Mouse (Mus musculus): ENCODE measurements around the gene Cpd. TPM values are rescaled to one million over a fixed set of nuclear protein-coding genes. Genes with fewer than 3 reads are reported as not detected.

Cpd gene
- total RNA-seq, 2 experiments from 2014 or later: 57.7 to 62.8 TPM

DNA sequence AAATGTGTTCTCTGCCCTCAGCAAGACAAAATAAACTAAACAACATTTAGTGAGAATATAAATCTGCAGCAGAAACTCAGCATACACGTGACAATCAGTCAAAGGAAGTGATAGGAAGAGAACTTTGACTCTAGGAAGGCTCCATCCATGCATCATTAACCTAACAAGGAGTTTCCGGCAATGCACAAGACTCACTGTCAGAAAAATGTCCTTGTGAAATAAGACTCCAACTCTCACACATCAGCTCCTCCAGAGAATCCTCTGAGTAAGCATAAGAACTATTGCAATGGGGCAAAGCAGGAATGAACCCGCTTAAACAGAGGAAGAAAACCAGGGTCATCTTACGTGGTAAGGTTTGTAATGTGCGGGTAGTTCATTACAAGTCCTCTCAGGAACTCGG, 49.6 kb downstream of the Cpd start:
- DNase-seq (ENCODE audit: extremely low spot score in 1 of 2, low spot score in 1 of 2): no peak

DNA sequence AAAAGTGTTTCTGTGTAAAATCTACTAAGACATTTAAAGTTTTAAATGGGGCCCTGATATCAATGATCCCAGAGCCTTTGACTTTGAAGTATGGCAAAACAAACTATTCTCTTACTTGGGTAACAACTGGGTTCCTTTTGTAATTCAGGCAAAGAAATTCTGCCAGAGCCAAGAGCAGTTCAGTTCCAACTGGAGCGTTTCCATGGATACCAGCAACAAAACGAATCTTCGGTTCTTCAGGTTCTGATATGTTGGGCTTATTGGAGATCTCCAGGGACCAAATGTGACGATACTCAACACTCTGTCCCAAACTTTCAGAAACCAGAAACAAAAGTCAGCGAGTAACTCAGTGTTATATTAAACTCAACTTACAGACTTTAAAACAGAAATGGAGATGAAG, 51.5 kb downstream of the Cpd start:
- DNase-seq (ENCODE audit: extremely low spot score in 1 of 2, low spot score in 1 of 2): no peak

DNA sequence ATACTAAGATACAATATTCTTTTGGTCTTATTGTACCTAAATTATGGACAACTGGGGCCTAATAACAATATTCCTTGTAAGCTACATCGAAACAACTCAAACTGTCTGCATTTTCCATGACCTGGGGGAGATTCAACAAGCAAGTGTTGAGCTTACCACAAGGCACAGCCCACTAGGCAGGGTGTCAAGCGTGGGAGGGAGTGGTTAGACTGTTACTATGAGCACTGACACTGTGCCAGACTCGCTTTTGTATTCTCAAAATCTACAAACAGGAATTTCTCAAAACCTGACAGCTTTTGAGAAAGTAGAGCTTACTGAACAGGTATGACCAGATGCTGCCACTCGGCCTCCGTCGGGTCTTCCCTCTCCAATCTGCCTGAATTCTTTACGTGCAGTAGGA, 55.5 kb downstream of the Cpd start:
- DNase-seq (ENCODE audit: extremely low spot score in 1 of 2, low spot score in 1 of 2): peak in 1 of 2 experiments; percentile 29

DNA sequence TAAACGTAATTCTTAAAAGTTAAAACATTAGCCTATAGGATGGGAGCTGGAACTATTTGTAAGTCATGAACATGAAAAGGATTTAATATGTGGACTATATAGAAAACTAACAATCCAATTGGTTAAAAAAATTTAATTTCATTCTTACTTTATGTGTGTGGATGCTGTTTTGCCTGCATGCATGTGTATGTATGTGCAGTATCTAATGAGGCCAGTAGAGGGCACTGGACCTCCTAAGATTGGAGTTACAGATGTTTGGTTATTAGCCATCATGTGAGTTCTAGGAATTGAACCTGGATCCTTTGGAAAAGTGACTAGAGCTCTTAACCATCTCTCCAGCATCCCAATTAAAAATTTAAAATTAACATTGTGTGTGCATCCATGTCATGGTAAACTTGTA, 57.6 kb downstream of the Cpd start:
- DNase-seq (ENCODE audit: extremely low spot score in 1 of 2, low spot score in 1 of 2): peak in 1 of 2 experiments; percentile 50

DNA sequence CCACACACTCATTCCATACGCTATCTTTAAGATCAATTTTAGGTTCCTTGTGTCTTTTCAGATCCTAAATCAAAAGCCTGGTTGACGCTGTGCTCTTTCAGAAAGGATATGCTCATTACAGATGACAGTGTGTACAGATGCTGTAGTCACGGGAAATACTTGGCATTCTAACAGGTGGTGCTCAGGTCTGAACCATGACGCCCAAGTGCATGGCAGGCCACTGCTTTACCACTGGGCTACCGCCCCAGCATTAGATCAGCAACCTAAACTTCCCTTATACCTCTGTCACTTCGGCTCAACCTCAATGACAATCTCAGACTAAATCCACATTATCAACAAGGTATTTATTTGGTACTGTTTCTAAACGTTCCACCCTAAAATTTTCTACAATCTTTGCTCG, 71.3 kb downstream of the Cpd start:
- no peak for DNase-seq (ENCODE audit: extremely low spot score in 1 of 2, low spot score in 1 of 2)

DNA sequence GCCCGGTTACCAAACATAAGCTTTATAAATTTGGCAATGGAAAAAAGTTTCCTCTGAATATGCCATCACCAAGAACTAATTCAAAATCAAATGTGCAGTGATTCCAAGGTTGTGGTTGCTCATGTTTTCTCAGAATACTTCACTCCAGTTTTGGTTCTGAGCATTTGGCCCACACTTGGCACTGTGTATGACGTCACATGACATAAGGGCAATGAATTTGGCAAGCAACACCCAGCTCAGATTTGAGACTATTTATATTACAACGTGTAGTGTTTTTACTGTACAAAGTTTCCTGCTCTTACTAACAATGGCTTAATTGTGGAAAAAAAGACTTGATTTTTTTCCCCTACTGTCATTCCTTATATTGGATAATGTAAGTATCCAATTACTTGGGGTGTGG, 73.0 kb downstream of the Cpd start:
- DNase-seq (ENCODE audit: extremely low spot score in 1 of 2, low spot score in 1 of 2): no peak

DNA sequence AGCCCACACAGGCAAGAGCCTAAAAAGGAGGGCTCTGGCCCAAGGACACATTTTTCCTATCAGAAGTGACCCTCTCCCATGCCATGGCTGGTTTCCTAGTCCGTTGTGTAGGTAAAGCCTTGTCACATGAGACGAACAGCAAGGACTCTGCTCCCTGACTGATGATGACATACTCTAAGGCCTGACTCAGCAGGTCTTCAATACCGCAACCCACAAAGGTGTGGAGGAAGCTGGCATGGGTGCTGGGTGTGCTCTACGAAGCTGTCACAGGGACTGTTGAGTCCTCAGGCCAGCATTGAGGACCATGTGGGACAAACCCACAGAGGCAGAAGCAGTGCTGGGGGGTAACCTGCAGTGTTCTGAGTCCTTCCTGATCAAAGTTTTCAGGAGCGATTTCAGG, 76.3 kb downstream of the Cpd start:
- DNase-seq (ENCODE audit: extremely low spot score in 1 of 2, low spot score in 1 of 2): no peak

DNA sequence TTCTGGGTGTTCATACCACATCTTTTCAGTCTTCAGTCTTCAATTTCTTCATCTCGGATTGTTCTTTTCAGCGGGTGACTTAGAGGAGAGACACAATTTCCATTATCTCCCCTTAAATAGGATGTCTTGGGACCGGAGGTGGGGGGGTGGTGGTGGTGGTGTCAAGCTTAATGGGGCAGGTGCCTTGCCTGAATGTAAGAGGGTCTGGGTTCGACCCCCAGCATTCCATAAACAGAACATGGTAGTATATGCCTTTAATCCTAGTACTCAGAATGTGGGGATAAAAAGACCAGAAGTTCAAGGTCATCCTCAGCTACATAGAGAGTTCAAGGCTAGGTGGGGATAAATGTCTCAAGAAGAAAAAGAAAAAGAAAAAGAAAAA, 83.1 kb downstream of the Cpd start:
- DNase-seq (ENCODE audit: extremely low spot score in 1 of 2, low spot score in 1 of 2): no peak

DNA sequence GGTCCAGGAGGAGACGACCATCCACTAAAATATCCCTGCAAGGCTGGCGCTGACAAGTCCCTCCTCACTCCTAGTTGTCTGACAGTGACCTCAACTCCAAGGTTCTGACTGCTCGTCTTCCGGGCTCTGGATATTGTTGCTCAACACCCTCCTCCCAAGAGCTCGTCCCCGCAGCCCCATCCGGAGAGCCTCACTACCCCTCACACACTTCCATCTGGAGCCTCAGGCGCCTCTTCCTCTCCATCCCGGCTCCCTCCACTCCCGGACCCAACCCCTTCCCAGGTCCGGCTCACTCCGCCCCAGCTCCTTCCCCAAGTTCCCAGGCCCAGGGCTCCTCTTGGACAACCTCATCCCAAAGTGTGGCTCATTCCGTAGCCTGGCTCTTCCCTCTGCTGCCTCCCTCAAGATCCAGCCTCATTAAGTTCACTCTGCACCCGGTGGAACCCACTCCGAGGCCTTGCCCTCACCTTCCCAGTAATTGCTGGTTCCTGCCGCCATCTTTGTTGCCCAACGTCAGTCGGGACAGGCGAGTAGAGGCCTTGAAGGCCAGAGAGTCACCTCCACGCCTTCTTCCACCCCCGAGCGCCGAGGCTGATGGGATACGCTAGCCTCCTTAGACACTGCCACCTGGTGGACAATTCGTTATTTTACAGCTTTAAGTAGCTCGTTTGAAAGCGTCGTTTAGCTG, 83.6 kb downstream of the Cpd start, which contains the start of gene Gosr1:
Gene Gosr1, minus strand, starts transcription at position 527 of the 688 bp plus-strand sequence.
- peak; percentile 73 to 84 for DNase-seq (ENCODE audit: extremely low spot score in 1 of 2, low spot score in 1 of 2)

DNA sequence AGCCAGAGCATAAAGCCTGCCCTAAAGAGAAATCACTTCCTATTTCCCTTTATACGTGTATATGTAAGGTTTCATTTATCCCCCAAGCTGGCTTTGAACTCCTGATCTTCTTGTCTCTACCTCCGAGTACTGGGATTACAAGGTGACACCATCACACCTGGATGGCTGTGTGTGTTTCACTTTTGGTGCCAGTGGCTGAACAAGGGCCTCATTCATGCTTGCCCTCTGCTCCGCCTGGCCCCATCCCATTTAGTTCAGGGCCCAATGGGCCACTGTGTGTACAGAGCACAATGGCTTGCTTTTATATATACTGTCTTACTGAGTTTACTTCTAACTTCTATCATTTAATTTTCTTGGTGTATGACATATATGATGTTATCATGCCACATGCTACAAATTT, 94.5 kb downstream of the Cpd start:
- DNase-seq (ENCODE audit: extremely low spot score in 1 of 2, low spot score in 1 of 2): no peak

DNA sequence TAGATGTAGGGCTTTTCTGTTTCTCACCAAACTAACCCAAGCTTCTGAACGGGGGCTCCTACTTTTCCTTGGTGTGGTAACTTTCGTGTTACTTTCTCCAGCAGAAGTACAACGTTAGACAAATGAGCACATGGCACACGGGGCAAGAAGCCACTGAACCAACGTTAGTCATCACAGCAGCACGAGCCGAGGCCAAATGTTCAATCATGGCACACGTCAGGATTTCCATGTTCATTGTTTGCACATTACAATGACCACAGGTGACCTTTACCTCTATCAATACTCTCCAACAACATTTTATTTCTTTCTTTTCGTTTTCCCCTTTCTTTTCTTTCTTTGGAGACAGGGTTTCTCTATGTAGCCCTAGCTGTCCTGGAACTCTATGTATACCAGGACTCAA, 98.0 kb downstream of the Cpd start:
- no peak for DNase-seq (ENCODE audit: extremely low spot score in 1 of 2, low spot score in 1 of 2)

DNA sequence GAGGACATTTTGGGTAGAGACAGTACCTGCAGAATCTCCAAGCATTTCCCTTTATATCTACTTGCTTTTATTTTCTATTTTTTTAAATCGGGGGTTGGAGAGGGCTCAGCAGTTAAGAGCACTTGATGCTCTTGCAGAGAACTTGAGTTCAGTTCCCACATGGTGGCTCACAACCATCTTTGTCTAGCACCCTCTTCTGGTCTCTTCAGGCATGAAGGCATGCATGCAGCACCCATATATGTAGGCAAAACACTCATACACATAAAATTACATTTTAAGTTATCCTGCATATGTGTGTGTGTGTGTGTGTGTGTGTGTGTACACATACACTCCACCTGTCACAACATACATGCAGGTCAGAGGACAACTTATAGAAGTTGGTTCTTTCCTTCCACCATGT, 100.9 kb downstream of the Cpd start:
- no peak for DNase-seq (ENCODE audit: extremely low spot score in 1 of 2, low spot score in 1 of 2)

DNA sequence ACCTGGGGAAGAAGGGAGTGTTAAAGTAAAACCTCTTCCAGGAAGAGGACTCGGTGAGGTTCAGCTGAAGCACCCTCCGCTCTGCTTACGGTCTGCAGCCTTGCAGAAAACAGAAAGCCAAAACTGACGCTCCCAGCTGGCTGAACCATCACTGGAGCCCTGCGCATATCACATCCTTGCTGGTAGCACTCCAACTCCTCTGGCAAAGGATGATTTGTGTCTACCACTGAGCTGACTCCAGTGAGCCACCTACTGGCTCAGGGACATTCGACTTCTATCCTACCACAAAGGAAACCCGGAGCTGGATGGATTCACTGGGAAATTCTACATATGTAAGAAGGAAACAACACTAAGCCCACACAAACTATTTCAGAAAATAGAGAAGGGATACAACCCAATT, 102.3 kb downstream of the Cpd start:
- peak in 1 of 2 experiments; percentile 10 for DNase-seq (ENCODE audit: extremely low spot score in 1 of 2, low spot score in 1 of 2)

DNA sequence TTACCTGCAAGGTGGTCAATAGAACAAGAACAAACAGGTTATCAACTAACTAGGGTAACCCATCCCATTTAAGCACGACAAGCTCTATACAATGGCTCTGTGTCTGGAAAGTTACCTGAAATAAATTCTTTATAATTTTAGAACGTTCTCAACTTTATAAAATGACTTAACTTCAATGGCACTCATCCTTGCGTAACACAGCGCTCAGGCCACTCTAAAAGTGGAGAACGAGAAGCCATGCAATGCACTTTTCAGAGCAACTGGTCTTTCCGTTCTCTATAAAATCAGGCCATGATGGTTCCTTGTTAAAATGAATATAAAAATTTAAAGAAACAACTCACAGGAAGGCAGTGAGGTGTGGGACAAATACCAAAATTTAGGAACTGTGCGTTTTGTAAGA, 104.3 kb downstream of the Cpd start:
- no peak for DNase-seq (ENCODE audit: extremely low spot score in 1 of 2, low spot score in 1 of 2)

DNA sequence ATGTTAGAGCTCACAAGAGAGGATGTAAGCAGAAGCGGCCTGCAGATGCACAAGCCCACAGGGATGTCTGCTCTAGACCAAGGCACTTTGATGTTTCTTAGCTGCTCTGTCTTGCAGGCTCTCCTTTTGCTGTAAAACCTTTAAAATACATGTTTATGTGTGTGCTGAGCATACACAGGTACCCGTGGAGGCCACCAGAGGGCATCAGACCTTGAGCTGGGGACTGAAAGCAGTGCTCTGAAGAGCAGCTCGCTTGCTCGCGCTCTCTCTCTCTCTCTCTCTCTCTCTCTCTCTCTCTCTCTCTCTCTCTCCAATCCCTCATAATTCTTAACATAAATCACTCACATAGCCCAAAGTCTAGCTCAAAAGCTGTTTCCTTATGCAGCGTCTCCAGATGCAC, 107.7 kb downstream of the Cpd start:
- DNase-seq (ENCODE audit: extremely low spot score in 1 of 2, low spot score in 1 of 2): no peak

DNA sequence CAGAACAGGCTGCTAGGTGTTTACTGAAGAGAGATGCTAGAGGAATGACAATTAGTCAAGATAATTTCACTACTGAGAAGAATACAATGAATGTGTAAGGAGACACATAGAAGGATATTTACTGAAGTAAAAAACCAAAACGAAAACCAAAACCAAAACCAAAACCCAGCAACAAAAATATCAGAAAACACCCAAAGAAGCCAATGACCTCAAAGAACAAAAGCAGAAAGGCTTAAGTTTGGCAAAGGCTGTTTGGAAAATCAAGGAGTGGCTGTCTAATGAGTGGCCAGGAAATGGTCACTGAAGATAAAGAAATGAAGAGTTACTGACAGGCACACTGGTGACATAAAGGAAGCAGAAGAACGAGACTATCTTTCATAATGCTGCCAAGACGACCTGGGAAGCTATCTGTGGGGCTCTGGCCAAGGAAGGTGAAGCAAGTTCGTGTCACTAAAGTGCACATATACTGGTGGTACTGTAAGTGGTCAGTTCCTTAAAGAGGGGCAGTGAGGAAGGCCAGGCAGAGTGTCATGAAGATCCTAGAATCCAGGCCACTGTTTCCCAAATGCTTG, 111.0 kb downstream of the Cpd start:
- DNase-seq (ENCODE audit: extremely low spot score in 1 of 2, low spot score in 1 of 2): no peak

DNA sequence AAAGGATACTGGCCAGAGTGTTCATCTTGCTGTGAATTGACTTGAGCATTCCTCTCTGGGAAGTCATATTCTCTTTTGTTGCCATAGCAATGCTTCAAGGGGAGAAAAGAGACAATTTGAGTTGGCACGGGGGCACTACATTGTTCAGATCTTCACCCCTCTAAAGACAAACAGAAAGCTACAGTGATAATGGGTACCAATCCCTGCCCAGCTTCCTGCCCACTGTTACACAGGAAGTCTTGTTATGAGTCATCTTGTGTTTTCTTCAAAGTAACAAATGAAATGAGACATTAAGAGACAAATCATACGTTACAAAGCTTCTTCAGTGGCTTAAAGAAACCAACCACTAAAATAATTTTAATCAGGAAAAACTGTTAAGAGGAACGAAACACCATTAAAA, 112.3 kb downstream of the Cpd start:
- DNase-seq (ENCODE audit: extremely low spot score in 1 of 2, low spot score in 1 of 2): no peak

DNA sequence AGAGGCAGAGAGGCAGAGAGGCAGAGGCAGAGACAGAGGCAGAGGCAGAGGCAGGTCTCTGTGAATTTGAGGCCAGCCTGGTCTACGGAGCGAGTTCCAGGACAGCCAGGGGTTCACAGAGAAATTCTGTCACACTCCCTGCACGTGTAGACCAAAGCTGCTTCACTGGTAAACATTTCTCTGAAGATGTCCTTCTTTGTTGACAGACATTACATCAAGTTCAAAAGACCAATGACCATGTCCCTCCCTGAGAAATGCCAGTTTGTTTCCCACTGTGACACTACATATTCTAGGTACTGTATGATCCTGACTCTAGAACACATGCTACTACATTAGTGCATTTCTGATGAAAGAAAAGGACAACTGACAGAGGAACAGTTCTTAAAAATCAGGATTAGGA, 116.2 kb downstream of the Cpd start:
- no peak for DNase-seq (ENCODE audit: extremely low spot score in 1 of 2, low spot score in 1 of 2)

Other genes with a start within 250 kb of the Cpd start
- gene Abr, start 224.7 kb downstream of the Cpd start, total RNA-seq (2021): 100 to 1,000 TPM; 487 to 511 TPM
- 1 to 10 TPM; 5.4 TPM for gene Bhlha9, start 174.5 kb downstream of the Cpd start, total RNA-seq (2021)
- under 1 TPM; 0.38 to 0.42 TPM for gene Trarg1, start 167.2 kb downstream of the Cpd start, total RNA-seq (2021)
- gene Gosr1, start 83.4 kb downstream of the Cpd start, total RNA-seq (2021): 10 to 100 TPM; 50.1 to 58.1 TPM
- not detected for gene Tmigd1, start 55.1 kb upstream of the Cpd start, total RNA-seq (2021)
- 10 to 100 TPM; 58.4 to 58.7 TPM for gene Blmh, start 77.8 kb upstream of the Cpd start, total RNA-seq (2021)
- under 1 TPM in 1 of 2 experiments, not detected in 1; 0.15 TPM for gene Slc6a4, start 151.6 kb upstream of the Cpd start, total RNA-seq (2021)
- gene Nsrp1, start 231.4 kb upstream of the Cpd start, total RNA-seq (2021): 10 to 100 TPM; 18.1 to 20.9 TPM